Mouse (Mus musculus) gastrocnemius, adult 2 months (tissue): ENCODE measurements around the gene Leng1. TPM values are rescaled to one million over a fixed set of nuclear protein-coding genes. Genes with fewer than 3 reads are reported as not detected.

Experiments used
- DNase-seq: peaks from one replicate; pipeline ENCODE4 v3.0.0; 2022
- H3K27ac ChIP-seq: fragments of 200-600 bp; 2 replicates; pipeline ENCODE4 v1.8.1; 2022; ENCODE audit warnings: mild to moderate bottlenecking
- H3K4me3 ChIP-seq: fragments of 200-600 bp; 2 replicates; pipeline ENCODE4 v1.8.1; 2022; ENCODE audit warnings: mild to moderate bottlenecking, moderate library complexity
- CTCF ChIP-seq: fragments of 200-600 bp; IDR thresholded peaks from 2 replicates; pipeline ENCODE4 v1.8.1; 2022; ENCODE audit warnings: antibody characterized with exemption, mild to moderate bottlenecking, moderate library complexity
- intact Hi-C: fragments of 180-260 bp; cut with DNase I; formaldehyde crosslinking; loops from one replicate; pipeline ENCODE4 v1.15.1; 2025
- total RNA-seq, 2 experiments: library from RNA; stranded (reverse); gene quantifications; 2 replicates each; pipeline ENCODE4 v1.2.3; 2021

Leng1 gene
- total RNA-seq, 2 experiments from 2014 or later = 4.9 to 6.8 TPM

- intact Hi-C loops = no loop called here
- TF ChIP-seq CTCF = no peak
- Histone ChIP-seq H3K4me3 (no peak overlapping the region), H3K27ac (no peak overlapping the region)
- no peak for DNase-seq
These were observed 19.1 kb upstream of the Leng1 start for GRCm38 (mm10) chr7:3684698-3685097.

GRCm38 (mm10) chr7:3683908-3684550, 18.4 kb upstream of the Leng1 start:
- no peak overlapping the region for H3K27ac ChIP-seq
- intact Hi-C loops = no loop called here
- DNase-seq = no peak

GRCm38 (mm10) chr7:3677342-3677741, 11.7 kb upstream of the Leng1 start, which contains the start of gene Tmc4:
Gene Tmc4 (minus strand): TSS chr7:3677553.
- no peak for TF ChIP-seq CTCF
- Histone ChIP-seq H3K4me3 (no peak within 1 kb of the TSS), H3K27ac (no peak within 1 kb of the TSS)
- no peak for DNase-seq
- intact Hi-C loops = no loop called here

More at GRCm38 (mm10) chr7:3683908-3684550, 18.4 kb upstream of the Leng1 start:
- H3K4me3 ChIP-seq = no peak overlapping the region
- no peak for TF ChIP-seq CTCF

GRCm38 (mm10) chr7:3676371-3676770, 10.7 kb upstream of the Leng1 start:
- TF ChIP-seq CTCF = no peak
- no peak overlapping the region for H3K27ac ChIP-seq
- DNase-seq = no peak
- intact Hi-C loops = no loop called here
- H3K4me3 ChIP-seq = no peak overlapping the region

- TF ChIP-seq CTCF = no peak
- Histone ChIP-seq H3K4me3 (no peak overlapping the region), H3K27ac (no peak overlapping the region)
- intact Hi-C loops = no loop called here
- no peak for DNase-seq
These were observed 9.5 kb upstream of the Leng1 start for GRCm38 (mm10) chr7:3675228-3675548.

GRCm38 (mm10) chr7:3674507-3675227, 9.0 kb upstream of the Leng1 start:
- H3K4me3 ChIP-seq = no peak overlapping the region
- DNase-seq = peak; percentile 86
- H3K27ac ChIP-seq = no peak overlapping the region
- intact Hi-C loops = no loop called here
- TF ChIP-seq CTCF = peak; percentile 100; the same call in 1 of the 2 replicates

- H3K27ac ChIP-seq = peak overlapping the region; percentile 31; the same call in 1 of the 2 replicates
- H3K4me3 ChIP-seq = peak overlapping the region; percentile 39
- no peak for DNase-seq
- intact Hi-C loops = no loop called here
- peak; percentile 11; the same call in 1 of the 2 replicates for TF ChIP-seq CTCF
These were observed 1.3 kb upstream of the Leng1 start for GRCm38 (mm10) chr7:3666921-3667391.

- intact Hi-C loops = loop anchor here (1.0 to 2.0 kb wide), 2 partner anchors 19 to 28 kb away; partner anchors contain the start of genes Cnot3, Mboat7 and Tsen34
- Histone ChIP-seq H3K4me3 (peak overlapping the region; percentile 78), H3K27ac (peak overlapping the region; percentile 92)
- no peak for TF ChIP-seq CTCF
- DNase-seq = no peak
These were observed 971 bp downstream of the Leng1 start for GRCm38 (mm10) chr7:3664524-3665214.

- intact Hi-C loops = no loop called here
- H3K4me3 ChIP-seq = no peak overlapping the region
- no peak overlapping the region for H3K27ac ChIP-seq
- TF ChIP-seq CTCF = no peak
- no peak for DNase-seq
These were observed 7.1 kb downstream of the Leng1 start for GRCm38 (mm10) chr7:3658578-3658977.

GRCm38 (mm10) chr7:3656966-3657365, 8.7 kb downstream of the Leng1 start:
- intact Hi-C loops = no loop called here
- no peak for DNase-seq
- Histone ChIP-seq H3K27ac (no peak overlapping the region), H3K4me3 (no peak overlapping the region)
- TF ChIP-seq CTCF = no peak

GRCm38 (mm10) chr7:3646641-3647040, 19.0 kb downstream of the Leng1 start:
- intact Hi-C loops = loop anchor here (1.0 to 10.0 kb wide), 3 partner anchors 31 to 498 kb away; partner anchors contain the start of genes Mboat7 and Tsen34
- Histone ChIP-seq H3K4me3 (peak overlapping the region; percentile 75), H3K27ac (peak overlapping the region; percentile 98)
- DNase-seq = no peak
- no peak for TF ChIP-seq CTCF

- TF ChIP-seq CTCF = no peak
- DNase-seq = no peak
- H3K27ac ChIP-seq = peak overlapping the region; percentile 98
- intact Hi-C loops = loop anchor here (5.0 to 10.0 kb wide), 2 partner anchors 46 to 499 kb away; partner anchors contain the start of genes Mboat7 and Tsen34
- H3K4me3 ChIP-seq = peak overlapping the region; percentile 75
These were observed 19.5 kb downstream of the Leng1 start for GRCm38 (mm10) chr7:3646188-3646587.
